Mouse (Mus musculus): ENCODE data around the gene Nktr. TPM values are rescaled to one million over a fixed set of nuclear protein-coding genes. Genes with fewer than 3 reads are reported as not detected.

Gene Nktr
- total and polyA plus RNA-seq, 3 experiments, result 32.4 to 70.7 (median 34.3) TPM

GRCm38 (mm10) chr9:121761787-121762186 is 42.8 kb downstream of the Nktr start:
- no peak for DNase-seq (ENCODE audit: low read depth, low spot score)
- H3K9me3 ChIP-seq (replicated peaks; ENCODE audit: insufficient read depth, low read length), result no peaks in the 10 kb centered on the region
- TF ChIP-seq ZKSCAN1 (IDR thresholded peaks at IDR 0.05; ENCODE audit: low read depth, low read length), result no peak
- no peak for TF ChIP-seq CHD2 (IDR thresholded peaks at IDR 0.05; ENCODE audit: low read length)
- TF ChIP-seq POLR2AphosphoS5 (IDR thresholded peaks at IDR 0.05; ENCODE audit: borderline replicate concordance, low read depth, low read length), result no peak
- TF ChIP-seq ETS1 (IDR thresholded peaks at IDR 0.05; ENCODE audit: low read depth, low read length), result no peak
- TF ChIP-seq MEF2A (IDR thresholded peaks at IDR 0.05; ENCODE audit: extremely low read depth, insufficient replicate concordance, low read depth, low read length, poor library complexity, severe bottlenecking), result no peak
- no peak for TF ChIP-seq MYB (IDR thresholded peaks at IDR 0.05; ENCODE audit: low read depth, low read length)
- no peaks in the 10 kb centered on the region for H3K36me3 ChIP-seq (ENCODE audit: control insufficient read depth in 1 of 2, insufficient read depth in 2 of 2, low read length in 2 of 2)
- no peaks in the 10 kb centered on the region for H3K4me1 ChIP-seq (ENCODE audit: control insufficient read depth in 1 of 2, insufficient read depth in 2 of 2, low read length in 2 of 2)
- H3K27me3 ChIP-seq (ENCODE audit: control insufficient read depth in 1 of 2, insufficient read depth in 2 of 2, low read length in 2 of 2), result no peaks in the 10 kb centered on the region
- H3K79me2 ChIP-seq (ENCODE audit: control insufficient read depth, insufficient read depth, low read length, poor library complexity), result no peaks in the 10 kb centered on the region
- no peak overlapping the region for H3K9ac ChIP-seq (ENCODE audit: control insufficient read depth, low read depth, low read length, poor library complexity, severe bottlenecking)
- no peak overlapping the region for H3K4me3 ChIP-seq (ENCODE audit: control insufficient read depth in 1 of 2, insufficient read depth in 1 of 2, low read depth in 2 of 2, low read length in 2 of 2)
- H3K27ac ChIP-seq (ENCODE audit: control insufficient read depth, low read depth, low read length), result no peak overlapping the region

GRCm38 (mm10) chr9:121762248-121762647 is 43.3 kb downstream of the Nktr start:
- no peak for TF ChIP-seq UBTF (IDR thresholded peaks at IDR 0.05; ENCODE audit: borderline replicate concordance, insufficient read depth, low read depth, low read length)
- TF ChIP-seq RCOR1 (IDR thresholded peaks at IDR 0.05; ENCODE audit: low read depth, low read length), result no peak
- TF ChIP-seq GABPA (IDR thresholded peaks at IDR 0.05; ENCODE audit: low read depth, low read length), result no peak
- no peak for TF ChIP-seq JUND (IDR thresholded peaks at IDR 0.05; ENCODE audit: low read depth, low read length)
- no peak for TF ChIP-seq MYC (IDR thresholded peaks at IDR 0.05; ENCODE audit: low read depth, low read length)
- TF ChIP-seq SMC3 (IDR thresholded peaks at IDR 0.05; ENCODE audit: low read depth, low read length), result no peak
- TF ChIP-seq RAD21 (IDR thresholded peaks at IDR 0.05; ENCODE audit: low read depth, low read length), result no peak
- no peak for TF ChIP-seq ZNF384 (IDR thresholded peaks at IDR 0.05; ENCODE audit: low read depth, low read length)
- no peak for TF ChIP-seq ZMIZ1 (IDR thresholded peaks at IDR 0.05; ENCODE audit: low read depth, low read length)
- no peak for TF ChIP-seq CHD2 (IDR thresholded peaks at IDR 0.05; ENCODE audit: low read length)
- TF ChIP-seq SIN3A (IDR thresholded peaks at IDR 0.05; ENCODE audit: low read length), result no peak
- no peak for TF ChIP-seq NELFE (IDR thresholded peaks at IDR 0.05; ENCODE audit: low read depth, low read length)
- TF ChIP-seq ZC3H11A (IDR thresholded peaks at IDR 0.05; ENCODE audit: low read depth, low read length), result no peak
- Histone ChIP-seq H3K4me1 (ENCODE audit: control insufficient read depth in 1 of 2, insufficient read depth in 2 of 2, low read length in 2 of 2) (no peaks in the 10 kb centered on the region), H3K4me3 (ENCODE audit: control insufficient read depth in 1 of 2, insufficient read depth in 1 of 2, low read depth in 2 of 2, low read length in 2 of 2) (no peak overlapping the region)

More at GRCm38 (mm10) chr9:121762248-121762647, 43.3 kb downstream of the Nktr start:
- H3K9me3 ChIP-seq (replicated peaks; ENCODE audit: insufficient read depth, low read length), result no peaks in the 10 kb centered on the region
- H3K9ac ChIP-seq (ENCODE audit: control insufficient read depth, low read depth, low read length, poor library complexity, severe bottlenecking), result no peak overlapping the region
- no peaks in the 10 kb centered on the region for H3K27me3 ChIP-seq (ENCODE audit: control insufficient read depth in 1 of 2, insufficient read depth in 2 of 2, low read length in 2 of 2)
- no peak overlapping the region for H3K27ac ChIP-seq (ENCODE audit: control insufficient read depth, low read depth, low read length)
- no peak for DNase-seq (ENCODE audit: low read depth, low spot score)
- H3K36me3 ChIP-seq (ENCODE audit: control insufficient read depth in 1 of 2, insufficient read depth in 2 of 2, low read length in 2 of 2), result no peaks in the 10 kb centered on the region
- no peaks in the 10 kb centered on the region for H3K79me2 ChIP-seq (ENCODE audit: control insufficient read depth, insufficient read depth, low read length, poor library complexity)

Data from MEL (cell line).